Mouse (Mus musculus) layer of hippocampus, postnatal 10 days (tissue): ENCODE data around the gene Dgkh. TPM values are rescaled to one million over a fixed set of nuclear protein-coding genes. Genes with fewer than 3 reads are reported as not detected.
"Not testable (repeated sequence)": the region's sequence is repeated elsewhere in the genome, so short reads cannot be mapped to it uniquely, and the experiment has no call there.

Source experiments
- DNase-seq, 2 experiments: peaks; one replicate each; pipeline ENCODE4 v3.0.0; 2021; ENCODE audit warnings: low spot score in 2 of 2
- total RNA-seq, 2 experiments: library from RNA; stranded (reverse); gene quantifications; 2 replicates each; pipeline ENCODE4 v1.2.3; 2021

Gene Dgkh
- total RNA-seq, 2 experiments from 2014 or later, result 62.3 to 63.5 TPM

GRCm38 (mm10) chr14:78632747-78633146 is 99.8 kb downstream of the Dgkh start:
- DNase-seq, result no peak

GRCm38 (mm10) chr14:78630923-78631875 is 101.4 kb downstream of the Dgkh start:
- DNase-seq, result no peak

DNA sequence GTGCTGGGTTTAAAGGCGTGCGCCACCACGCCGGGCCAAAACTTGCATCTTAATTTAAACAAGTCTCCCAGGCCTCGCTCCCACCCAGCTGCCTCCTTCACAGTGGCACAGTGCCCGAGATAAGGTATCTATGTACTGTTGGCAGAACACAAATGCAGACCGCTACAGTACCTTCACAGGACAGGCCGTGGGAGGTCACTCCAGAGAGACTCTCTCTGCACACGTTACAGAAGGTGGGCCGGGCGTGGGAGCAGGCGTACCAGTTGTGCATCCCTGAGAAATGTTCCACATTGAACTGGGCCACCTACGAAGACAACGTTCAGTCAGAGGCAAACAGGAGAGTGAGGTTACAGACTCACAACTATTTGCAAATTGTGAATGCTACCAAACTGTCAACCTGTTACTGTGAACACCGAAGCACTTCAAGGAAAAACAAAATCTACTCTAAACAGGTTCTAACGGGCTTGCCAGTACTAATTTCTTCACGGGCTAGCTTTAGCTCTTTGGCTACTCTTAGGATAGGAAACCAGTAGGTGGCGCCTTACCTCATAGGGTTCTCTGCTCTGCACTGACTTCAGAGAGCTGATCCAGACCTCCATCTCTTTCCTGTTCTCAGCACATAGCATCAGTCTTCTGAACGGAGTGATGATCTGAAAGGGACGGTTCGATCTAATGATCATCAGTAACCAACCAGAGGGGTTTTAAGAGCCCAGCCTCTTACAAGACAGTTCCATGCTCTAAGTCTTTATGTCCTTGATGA is 104.9 kb downstream of the Dgkh start:
- DNase-seq, result no peak

GRCm38 (mm10) chr14:78618883-78619295 is 113.7 kb downstream of the Dgkh start:
- DNase-seq, result no peak

DNA sequence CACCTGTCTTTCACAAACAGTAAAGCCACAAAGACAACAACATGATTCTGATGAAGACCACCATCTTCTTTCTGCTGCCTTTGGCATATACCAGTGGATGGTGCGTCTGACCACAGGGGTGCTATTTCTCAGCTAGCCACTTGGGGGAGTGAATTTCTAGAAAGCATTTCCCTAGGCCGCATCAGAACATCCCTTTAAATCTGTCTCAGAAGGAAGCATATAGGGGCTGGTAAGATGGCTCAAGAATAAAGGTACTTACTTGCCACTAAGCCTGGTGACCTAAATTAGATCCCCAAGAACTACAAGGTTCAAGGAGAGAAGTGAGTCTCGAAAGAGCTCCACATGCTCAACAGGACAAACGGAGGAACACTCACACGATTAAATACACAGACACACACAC is 119.0 kb downstream of the Dgkh start:
- DNase-seq, result no peak

- no peak for DNase-seq
Measured at GRCm38 (mm10) chr14:78612111-78612788, 120.3 kb downstream of the Dgkh start.

GRCm38 (mm10) chr14:78594916-78595315 is 137.7 kb downstream of the Dgkh start:
- DNase-seq, result no peak

- DNase-seq, result no peak
Measured at GRCm38 (mm10) chr14:78592965-78593364, 139.6 kb downstream of the Dgkh start.

GRCm38 (mm10) chr14:78590335-78590734 is 142.2 kb downstream of the Dgkh start:
- DNase-seq, result peak; percentile 80

DNA sequence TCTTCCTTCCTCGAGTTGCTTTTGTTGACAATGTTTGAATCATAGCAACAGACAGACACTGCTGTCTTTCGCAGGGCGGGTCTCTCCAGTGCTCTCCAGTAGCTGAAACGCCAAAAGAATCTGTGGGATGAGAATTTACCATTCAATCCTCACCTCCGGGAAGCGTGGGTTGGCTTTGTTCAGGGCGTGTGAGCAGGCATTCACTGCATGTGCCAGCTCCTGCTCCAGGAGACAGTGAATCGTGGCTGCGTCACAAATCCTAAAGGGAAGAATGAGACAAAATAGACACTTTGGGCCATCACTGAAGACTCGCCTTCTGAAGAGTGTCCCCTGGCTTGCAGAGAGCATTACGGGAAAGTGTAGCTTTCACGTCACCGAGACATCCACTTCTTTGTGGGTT is 148.4 kb downstream of the Dgkh start:
- no peak for DNase-seq

- no peak for DNase-seq
Measured at GRCm38 (mm10) chr14:78583168-78583567, 149.4 kb downstream of the Dgkh start.

DNA sequence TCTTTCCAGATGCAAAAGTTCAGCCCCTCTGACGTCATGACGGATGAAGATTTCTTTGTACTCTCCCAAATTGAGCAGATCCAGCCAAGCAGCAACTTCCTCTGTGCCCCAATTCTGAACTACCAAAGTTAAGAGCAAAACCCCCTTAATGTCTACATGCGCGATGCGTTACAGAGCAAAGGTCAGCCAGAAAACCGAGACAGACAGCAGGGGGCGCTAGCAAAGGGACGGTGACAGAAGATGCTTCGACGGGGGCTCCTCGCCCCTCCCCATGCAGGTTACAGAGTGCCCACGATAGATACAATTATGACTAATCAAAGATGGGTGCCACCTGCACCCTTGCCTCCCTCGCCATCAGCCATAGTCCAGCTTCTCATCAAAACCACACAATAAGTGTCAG is 156.7 kb downstream of the Dgkh start:
- DNase-seq, result no peak

- no peak for DNase-seq
Measured at GRCm38 (mm10) chr14:78568410-78568809, 164.2 kb downstream of the Dgkh start.

DNA sequence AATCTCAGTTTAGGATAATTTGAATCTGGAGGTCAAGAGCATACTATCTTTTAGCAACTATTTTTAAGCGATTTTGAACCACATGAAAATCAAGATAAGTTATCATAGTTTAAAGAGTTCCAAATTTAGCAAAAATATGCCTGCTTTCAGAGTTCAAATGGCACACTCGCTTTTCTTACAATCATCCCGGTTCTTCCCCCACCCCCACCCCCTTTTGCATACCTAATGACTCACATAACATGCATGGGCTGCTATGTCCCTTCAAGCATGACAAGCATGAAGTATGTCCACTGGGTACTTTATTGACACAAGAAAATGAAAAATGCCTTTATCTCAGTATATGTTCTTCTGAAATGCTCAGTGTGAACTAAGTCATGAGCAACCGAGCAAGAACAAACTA is 166.1 kb downstream of the Dgkh start:
- DNase-seq, result no peak

GRCm38 (mm10) chr14:78564292-78564691 is 168.3 kb downstream of the Dgkh start:
- no peak for DNase-seq

GRCm38 (mm10) chr14:78563211-78563610 is 169.4 kb downstream of the Dgkh start:
- DNase-seq, result no peak

DNA sequence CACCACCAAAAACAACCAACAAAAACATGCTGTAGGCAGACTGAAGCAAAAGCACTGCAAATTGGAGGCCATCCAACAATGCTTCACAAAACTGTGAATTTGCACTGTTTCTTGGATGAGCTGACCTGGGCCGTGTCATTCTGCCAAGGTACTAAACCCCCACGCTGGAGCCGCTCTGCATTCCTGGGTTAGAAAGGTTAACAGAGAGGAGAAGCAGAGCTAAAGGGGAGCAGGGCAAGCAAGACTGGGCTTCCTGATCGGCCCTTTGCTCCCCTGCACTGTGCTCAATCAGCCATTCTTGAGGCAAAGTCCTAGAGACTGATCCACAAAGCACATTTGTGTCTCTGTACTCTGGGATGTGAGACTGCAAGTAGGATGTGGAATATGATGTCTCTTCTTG is 170.5 kb downstream of the Dgkh start:
- no peak for DNase-seq

DNA sequence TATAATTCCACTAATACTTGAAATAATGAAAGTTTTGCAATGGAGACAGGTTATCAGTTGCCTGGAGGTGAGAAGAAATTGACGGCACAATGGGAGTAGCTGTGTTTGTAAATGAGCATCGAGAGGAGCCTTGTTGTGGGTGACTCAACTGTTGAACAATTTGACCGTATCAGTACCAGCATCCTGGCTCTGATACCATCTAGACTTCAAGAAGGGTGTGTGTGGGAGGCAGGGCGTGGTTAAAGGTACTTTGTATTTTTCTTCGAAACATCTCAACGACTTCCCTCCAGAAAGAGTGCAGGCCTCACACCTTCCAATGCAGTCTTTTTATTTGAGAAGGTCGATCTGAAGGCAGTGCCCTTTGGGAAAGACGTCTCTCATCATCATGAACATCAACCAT is 173.5 kb downstream of the Dgkh start:
- DNase-seq, result no peak

GRCm38 (mm10) chr14:78554830-78555229 is 177.7 kb downstream of the Dgkh start:
- not testable (repeated sequence) for DNase-seq

- no peak for DNase-seq
Measured at GRCm38 (mm10) chr14:78553661-78554060, 178.9 kb downstream of the Dgkh start.

- no peak for DNase-seq
Measured at GRCm38 (mm10) chr14:78548807-78549206, 183.8 kb downstream of the Dgkh start.

GRCm38 (mm10) chr14:78541319-78541718 is 191.3 kb downstream of the Dgkh start:
- DNase-seq, result no peak
